Mouse (Mus musculus) neutrophil, adult 5-6 weeks (primary cell): Measurements from ENCODE around the gene Ap3b1. TPM values are rescaled to one million over a fixed set of nuclear protein-coding genes. Genes with fewer than 3 reads are reported as not detected.

Experiments used
- ATAC-seq: fragments of 151-379, 151-347 bp; 2 replicates; pipeline ENCODE4 v1.8.0; 2017; ENCODE audit warnings: mild to moderate bottlenecking, moderate TSS enrichment; ENCODE audit not compliant: insufficient number of reproducible peaks, poor library complexity, low FRiP score, severe bottlenecking; ENCODE audit errors: extremely low read depth
- total RNA-seq: library from RNA; stranded (forward); fragments of 200-1000 nt; gene quantifications from 2 replicates; pipeline ENCODE4 v1.2.3, GENCODE M21; 2017

Gene Ap3b1
- total RNA-seq, 1 experiment from 2014 or later, result 112 TPM

- ATAC-seq, result no peak
Measured at GRCm38 (mm10) chr13:94439386-94439785, 80.6 kb downstream of the Ap3b1 start.

- no peak for ATAC-seq
Measured at GRCm38 (mm10) chr13:94441199-94441598, 82.4 kb downstream of the Ap3b1 start.

DNA sequence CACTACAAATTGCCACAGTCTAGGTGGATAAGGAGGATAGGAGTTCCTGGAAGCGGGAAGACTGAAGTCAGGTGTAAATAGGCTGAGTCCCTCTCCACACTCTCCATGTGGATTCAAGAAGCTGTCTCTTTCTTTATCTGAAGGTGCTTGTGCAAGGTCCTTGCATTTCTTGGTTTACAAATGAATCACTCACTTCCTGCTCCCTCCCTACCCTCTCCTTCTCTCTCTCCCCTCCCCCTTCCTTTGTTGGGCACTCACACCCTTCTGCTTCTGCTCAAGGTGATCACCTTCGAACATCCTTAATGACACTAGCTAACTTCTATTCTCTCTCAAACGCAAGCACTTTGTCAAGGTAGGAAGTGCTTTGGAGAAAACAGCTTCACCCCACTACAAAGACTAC, 84.7 kb downstream of the Ap3b1 start:
- ATAC-seq, result no peak

DNA sequence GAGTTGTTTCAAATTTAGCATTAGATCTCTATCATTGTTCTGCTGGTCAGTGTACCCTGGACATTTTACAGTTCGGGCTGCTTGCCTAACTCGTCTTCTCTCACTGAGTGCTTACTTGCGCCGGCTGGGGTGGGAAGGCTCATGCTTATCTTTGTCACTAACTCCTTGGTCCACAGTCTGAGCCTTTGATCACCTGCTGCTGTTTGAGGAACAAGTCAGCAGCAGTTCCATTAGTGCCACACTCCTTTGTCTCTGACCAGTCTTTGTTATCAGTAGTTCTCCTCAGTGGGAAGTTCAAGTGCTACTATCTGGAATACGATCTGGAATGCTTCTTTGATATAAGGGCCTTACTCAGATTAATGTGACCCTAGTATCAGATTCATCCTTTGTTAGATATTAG, 86.3 kb downstream of the Ap3b1 start:
- ATAC-seq, result no peak

- ATAC-seq, result no peak
Measured at GRCm38 (mm10) chr13:94447003-94447402, 88.2 kb downstream of the Ap3b1 start.

GRCm38 (mm10) chr13:94449593-94449992, 90.8 kb downstream of the Ap3b1 start:
- no peak for ATAC-seq

- ATAC-seq, result no peak
Measured at GRCm38 (mm10) chr13:94451229-94451628, 92.5 kb downstream of the Ap3b1 start.

DNA sequence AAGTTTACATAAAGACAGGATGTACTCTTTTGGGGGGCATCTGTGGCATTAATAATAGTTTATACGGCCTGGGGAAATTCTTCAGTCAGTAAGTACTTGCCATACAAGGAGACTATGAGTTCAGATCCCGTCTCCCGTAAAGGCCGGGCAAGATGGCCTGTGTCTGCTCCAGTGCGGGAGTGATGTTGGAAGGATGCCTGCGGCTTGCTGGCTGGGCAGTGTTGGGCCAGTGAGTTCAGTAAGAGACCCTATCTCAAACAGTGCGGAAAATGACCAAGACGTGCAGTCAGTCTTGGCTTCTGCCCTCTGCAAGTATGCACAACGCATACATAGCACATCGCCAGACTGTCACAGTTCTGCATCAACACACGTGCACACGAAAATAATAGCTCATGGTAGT, 95.4 kb downstream of the Ap3b1 start:
- no peak for ATAC-seq

DNA sequence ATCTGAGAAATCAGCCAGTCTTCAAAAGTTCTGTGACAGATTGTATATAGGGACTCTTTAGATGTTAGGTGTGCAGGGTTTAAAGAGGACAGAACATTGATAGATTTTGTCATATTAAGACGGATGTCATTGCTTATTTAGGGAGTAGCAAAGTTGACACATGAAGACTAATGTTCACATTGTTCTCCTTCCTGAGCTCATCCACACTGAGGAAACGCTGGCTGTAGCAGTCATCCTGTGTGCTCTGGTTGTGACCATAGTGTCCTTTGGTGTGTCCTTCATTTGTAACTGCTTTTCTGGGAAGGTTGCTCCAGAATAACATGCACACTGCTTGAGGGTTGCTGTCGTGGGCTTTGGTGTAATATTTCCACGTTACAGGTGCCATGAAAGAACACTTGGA, 100.4 kb downstream of the Ap3b1 start:
- ATAC-seq, result no peak

DNA sequence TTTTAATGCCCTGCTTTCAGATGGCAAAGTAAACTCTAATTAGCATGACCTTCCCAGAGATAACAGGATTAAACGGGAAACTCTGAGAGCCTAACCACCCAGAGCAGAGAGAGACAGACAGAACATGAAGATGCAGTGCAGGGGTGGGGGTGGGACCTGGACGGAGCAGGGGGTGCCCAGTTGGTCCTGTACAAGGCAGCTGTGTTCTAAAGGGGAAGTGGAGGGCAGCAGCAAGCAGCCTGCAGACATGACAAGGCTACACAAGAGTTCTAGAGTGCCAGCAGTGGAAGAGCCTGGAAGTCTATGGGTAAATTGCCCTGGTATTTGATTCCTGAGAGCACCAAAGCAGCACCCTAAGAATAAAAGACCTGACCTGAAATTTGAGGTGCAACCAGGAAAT, 105.5 kb downstream of the Ap3b1 start:
- no peak for ATAC-seq

DNA sequence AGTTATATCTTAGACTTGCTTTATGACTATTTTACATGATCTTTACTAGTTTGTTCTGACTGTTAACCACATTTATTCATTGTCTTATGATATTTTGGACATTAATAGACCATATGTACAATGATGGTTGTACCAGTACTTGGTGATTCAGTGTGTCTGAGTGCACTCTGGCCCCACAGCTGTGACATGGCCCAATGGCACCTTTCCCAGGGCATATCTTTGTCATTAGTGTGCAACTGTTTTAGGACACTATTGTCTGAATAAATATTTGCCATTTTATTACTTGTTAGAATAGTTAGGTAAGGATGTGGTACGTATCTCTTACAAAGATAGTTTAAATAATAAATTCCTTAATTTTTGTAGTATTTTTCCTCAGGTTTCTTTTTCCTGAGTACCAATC, 109.8 kb downstream of the Ap3b1 start:
- no peak for ATAC-seq

- ATAC-seq, result no peak
Measured at GRCm38 (mm10) chr13:94471009-94471672, 112.4 kb downstream of the Ap3b1 start.

- no peak for ATAC-seq
Measured at GRCm38 (mm10) chr13:94476208-94476607, 117.4 kb downstream of the Ap3b1 start.

GRCm38 (mm10) chr13:94480256-94480655, 121.5 kb downstream of the Ap3b1 start:
- no peak for ATAC-seq

- ATAC-seq, result no peak
Measured at GRCm38 (mm10) chr13:94490684-94491083, 131.9 kb downstream of the Ap3b1 start.

- no peak for ATAC-seq
Measured at GRCm38 (mm10) chr13:94491159-94491558, 132.4 kb downstream of the Ap3b1 start.

DNA sequence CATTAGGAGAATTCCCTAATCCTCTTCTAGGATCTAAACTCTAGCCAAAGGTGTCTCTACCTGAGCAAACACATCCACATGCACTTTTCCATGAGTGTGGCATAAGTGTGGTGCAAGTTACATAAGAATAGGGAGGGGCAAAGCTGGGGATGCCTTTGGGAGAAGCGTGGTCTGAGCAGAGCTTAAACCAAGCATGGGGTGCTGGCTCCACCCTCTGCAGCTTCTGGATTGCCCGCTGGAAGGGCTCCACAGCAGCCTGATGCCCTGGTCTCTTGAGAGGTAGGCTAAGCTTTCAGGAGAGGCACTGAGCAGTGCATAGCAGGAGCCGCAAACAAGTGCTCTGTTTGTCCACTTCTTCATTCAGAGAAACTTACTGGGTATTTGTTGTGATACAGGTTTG, 138.8 kb downstream of the Ap3b1 start:
- no peak for ATAC-seq

- no peak for ATAC-seq
Measured at GRCm38 (mm10) chr13:94506411-94506810, 147.7 kb downstream of the Ap3b1 start.

DNA sequence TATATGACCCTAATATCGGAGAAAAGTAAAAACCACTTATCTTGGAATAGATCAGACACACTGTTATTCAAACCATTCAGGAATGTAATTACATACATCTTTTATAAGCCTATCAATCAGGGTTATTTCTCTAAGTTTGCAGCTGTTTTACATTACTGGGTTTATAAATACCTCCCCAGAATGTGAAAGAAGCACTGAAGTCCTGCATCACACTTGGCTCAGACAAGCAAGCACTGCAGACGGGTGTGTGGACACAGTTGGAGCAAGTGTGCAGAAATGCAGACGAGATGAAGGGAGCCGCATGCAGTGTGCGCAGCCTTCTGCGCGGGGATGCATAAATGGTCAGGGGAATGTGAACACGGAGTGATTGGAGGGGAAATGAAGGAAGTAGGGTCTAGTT, 149.6 kb downstream of the Ap3b1 start:
- ATAC-seq, result no peak

DNA sequence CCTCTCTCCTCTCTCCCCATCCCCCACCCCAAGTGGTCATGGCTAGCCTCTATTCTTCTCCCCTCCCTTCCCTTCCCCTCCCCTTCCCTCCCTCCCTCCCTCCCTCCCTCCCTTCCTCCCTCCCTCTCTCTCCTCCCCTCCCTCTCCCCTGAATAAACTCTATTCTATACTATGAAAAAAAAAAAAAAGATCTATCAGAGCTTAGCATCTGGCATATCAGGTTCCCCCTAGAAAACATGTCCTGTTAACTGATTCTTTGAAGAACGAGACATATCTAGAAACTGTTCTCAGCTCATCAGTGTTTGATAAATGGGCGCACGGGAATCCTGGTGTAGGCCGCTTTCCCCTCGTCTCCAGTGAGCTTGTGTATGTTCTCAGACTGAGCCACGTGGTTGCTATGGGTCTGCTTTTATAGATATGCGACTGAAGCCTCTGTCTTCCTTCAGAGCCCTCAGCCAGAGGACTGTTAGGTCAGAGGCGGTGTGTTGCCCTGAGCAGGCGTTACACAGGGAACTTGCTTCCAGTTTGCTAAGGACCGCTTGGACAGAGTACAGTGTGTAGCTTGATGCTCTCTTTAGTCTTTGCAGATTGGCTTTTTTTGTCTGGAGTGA, 154.5 kb downstream of the Ap3b1 start:
- no peak for ATAC-seq

- no peak for ATAC-seq
Measured at GRCm38 (mm10) chr13:94513898-94514297, 155.1 kb downstream of the Ap3b1 start.
